ENCODE assay signal across 8 mouse cellular contexts in genomic region chr11:106715066-106715465, GRCm38 (mm10). TPM values are rescaled to one million over a fixed set of nuclear protein-coding genes. Genes with fewer than 3 reads are reported as not detected.
A peak's percentile ranks its signal among the peaks of the same experiment; 100 is the strongest.
DNase-seq lines count a peak whose midpoint lies in the region; ATAC-seq and TF ChIP-seq lines count a peak whose summit lies in the region.

No protein-coding gene starts in this region.

- no peak for TF ChIP-seq CTCF in stomach, postnatal 0 days (IDR thresholded peaks at IDR 0.05; ENCODE audit: low read depth)

- DNase-seq in right cerebral cortex, postnatal 10 days (ENCODE audit: low spot score in 2 of 2): peak; percentile 26 to 35
- DNase-seq in right cerebral cortex, postnatal 4 days: no peak
- peak; percentile 40 for DNase-seq in heart, postnatal 25 days (ENCODE audit: low spot score)
- DNase-seq in limb, embryonic 14.5 days (ENCODE audit: low spot score): no peak
- DNase-seq in stomach, postnatal 0 days (ENCODE audit: low spot score): no peak
- DNase-seq in cerebellum, adult 9-11 months: no peak
- DNase-seq in cerebellum, adult 11 months: no peak
- DNase-seq in cerebellum, postnatal 14 days: no peak

- H3K4me1 ChIP-seq in limb, embryonic 14.5 days (ENCODE audit: control insufficient read depth, insufficient read depth, low read length): no peaks in the 10 kb centered on the region
- no peaks in the 10 kb centered on the region for H3K4me1 ChIP-seq in stomach, postnatal 0 days (replicated peaks; ENCODE audit: control insufficient read depth, insufficient read depth)

- no peaks in the 10 kb centered on the region for H3K27me3 ChIP-seq in limb, embryonic 14.5 days (ENCODE audit: control insufficient read depth, insufficient read depth, low read length)
- H3K27me3 ChIP-seq in stomach, postnatal 0 days (ENCODE audit: control insufficient read depth, insufficient read depth, low read length): no peaks in the 10 kb centered on the region

- H3K4me3 ChIP-seq in limb, embryonic 14.5 days (replicated peaks; ENCODE audit: low read length): no peak overlapping the region
- peak overlapping the region; percentile 18; the same call in 1 of the 2 replicates for H3K4me3 ChIP-seq in stomach, postnatal 0 days (ENCODE audit: low read depth, low read length)

- H3K4me2 ChIP-seq in limb, embryonic 14.5 days (replicated peaks; ENCODE audit: low read depth, low read length, severe bottlenecking): no peak overlapping the region
- no peak overlapping the region for H3K4me2 ChIP-seq in stomach, postnatal 0 days (replicated peaks; ENCODE audit: low read depth)

- intact Hi-C loops in heart, postnatal 25 days (cut with DNase I): no loop called here

- 76% methylated on average over 6 of the region's 6 CpGs for WGBS in limb, embryonic 14.5 days
- WGBS in stomach, postnatal 0 days: 84% methylated on average over 6 of the region's 6 CpGs

- H3K27ac ChIP-seq in limb, embryonic 14.5 days (replicated peaks; ENCODE audit: low read depth, low read length): peak overlapping the region; percentile 67; the same call in 1 of the 2 replicates
- peak overlapping the region; percentile 65 for H3K27ac ChIP-seq in stomach, postnatal 0 days (replicated peaks)

- no peaks in the 10 kb centered on the region for H3K36me3 ChIP-seq in limb, embryonic 14.5 days (ENCODE audit: control insufficient read depth, insufficient read depth, low read length)
- no peaks in the 10 kb centered on the region for H3K36me3 ChIP-seq in stomach, postnatal 0 days (ENCODE audit: control insufficient read depth, insufficient read depth, low read length)

- no peaks in the 10 kb centered on the region for H3K9me3 ChIP-seq in limb, embryonic 14.5 days (ENCODE audit: control insufficient read depth, low read length)
- H3K9me3 ChIP-seq in stomach, postnatal 0 days (ENCODE audit: control insufficient read depth, low read length): no peaks in the 10 kb centered on the region

- no peak for ATAC-seq in limb, embryonic 14.5 days (ENCODE audit: low FRiP score, low read depth)
- ATAC-seq in stomach, postnatal 0 days (ENCODE audit: low FRiP score, low TSS enrichment): no peak; the same call in 1 of the 2 replicates

- TF ChIP-seq EP300 in stomach, postnatal 0 days (optimal IDR thresholded peaks at IDR 0.05): no peak

- no peak for TF ChIP-seq POLR2A in limb, embryonic 14.5 days (IDR thresholded peaks at IDR 0.05; ENCODE audit: borderline replicate concordance, extremely low read depth, insufficient read depth, insufficient read length)

- H3K9ac ChIP-seq in limb, embryonic 14.5 days (ENCODE audit: low read depth, low read length, severe bottlenecking): peak overlapping the region; percentile 12; the same call in 1 of the 2 replicates
- peak overlapping the region; percentile 24 for H3K9ac ChIP-seq in stomach, postnatal 0 days (ENCODE audit: low read length)

RNA-seq across cellular contexts. Expression of gene Pecam1, which starts 35.4 kb away (rescaled TPM):
- 100 to 1,000 TPM; 127 to 139 TPM for total RNA-seq in heart, postnatal 25 days (2021)
- 39.0 and 44.2 TPM in 2 replicates for polyA plus RNA-seq in limb, embryonic 14.5 days (2012; rRNA removed)
- 39.0 and 40.5 TPM in 2 replicates for polyA plus RNA-seq in limb, embryonic 14.5 days (2014; fragmentation: Nextera tagmentation; extraction: Ambion mirVana)
- polyA plus RNA-seq in stomach, postnatal 0 days (2015; fragmentation: Nextera tagmentation; extraction: Ambion mirVana): 20.2 and 20.4 TPM in 2 replicates

RNA-seq across cellular contexts. Expression of gene Milr1, which starts 36.0 kb away (rescaled TPM):
- 1 to 10 TPM; 1.1 to 1.6 TPM for total RNA-seq in heart, postnatal 25 days (2021)
- 0.86 and 1.9 TPM in 2 replicates for polyA plus RNA-seq in limb, embryonic 14.5 days (2012; rRNA removed)
- polyA plus RNA-seq in limb, embryonic 14.5 days (2014; fragmentation: Nextera tagmentation; extraction: Ambion mirVana): 2.1 and 3.1 TPM in 2 replicates
- 2.2 and 2.8 TPM in 2 replicates for polyA plus RNA-seq in stomach, postnatal 0 days (2015; fragmentation: Nextera tagmentation; extraction: Ambion mirVana)

Comparison
In these comparisons a context has a peak if more than half of its experiments do, and no peak if none do; other contexts are left out.
1. DNase-seq: peak in right cerebral cortex, postnatal 10 days (2 of 2) and heart, postnatal 25 days (single experiment); none in right cerebral cortex, postnatal 4 days (single experiment), limb, embryonic 14.5 days (single experiment), stomach, postnatal 0 days (single experiment), cerebellum, adult 9-11 months (single experiment), cerebellum, adult 11 months (single experiment) and cerebellum, postnatal 14 days (0 of 2).